Mouse (Mus musculus) left cerebral cortex, adult 2 months (tissue): ENCODE measurements at regions not wholly inside any gene's neighbourhood (a gene's known extent, or its start where the extent isn't known, plus 50 kb on each side); places are given as distances from the start of the nearest gene placed in this dataset.

Experiments used
- DNase-seq, 2 experiments: peaks; one replicate each; pipeline ENCODE4 v3.0.0; 2021 to 2022; ENCODE audit warnings: low spot score in 2 of 2, mixed read lengths in 1 of 2; ENCODE audit errors: extremely low spot score in 1 of 2
- H3K27ac ChIP-seq: fragments of 200-600 bp; 2 replicates; pipeline ENCODE4 v1.8.1; 2022
- H3K4me3 ChIP-seq: fragments of 200-600 bp; 2 replicates; pipeline ENCODE4 v1.8.1; 2022
- CTCF ChIP-seq: fragments of 200-600 bp; IDR thresholded peaks from 2 replicates; pipeline ENCODE4 v1.8.1; 2022; ENCODE audit warnings: antibody characterized with exemption, mild to moderate bottlenecking, moderate library complexity
- intact Hi-C: fragments of 180-260 bp; cut with DNase I; formaldehyde crosslinking; loops from one replicate; pipeline ENCODE4 v1.15.1; 2025

DNA sequence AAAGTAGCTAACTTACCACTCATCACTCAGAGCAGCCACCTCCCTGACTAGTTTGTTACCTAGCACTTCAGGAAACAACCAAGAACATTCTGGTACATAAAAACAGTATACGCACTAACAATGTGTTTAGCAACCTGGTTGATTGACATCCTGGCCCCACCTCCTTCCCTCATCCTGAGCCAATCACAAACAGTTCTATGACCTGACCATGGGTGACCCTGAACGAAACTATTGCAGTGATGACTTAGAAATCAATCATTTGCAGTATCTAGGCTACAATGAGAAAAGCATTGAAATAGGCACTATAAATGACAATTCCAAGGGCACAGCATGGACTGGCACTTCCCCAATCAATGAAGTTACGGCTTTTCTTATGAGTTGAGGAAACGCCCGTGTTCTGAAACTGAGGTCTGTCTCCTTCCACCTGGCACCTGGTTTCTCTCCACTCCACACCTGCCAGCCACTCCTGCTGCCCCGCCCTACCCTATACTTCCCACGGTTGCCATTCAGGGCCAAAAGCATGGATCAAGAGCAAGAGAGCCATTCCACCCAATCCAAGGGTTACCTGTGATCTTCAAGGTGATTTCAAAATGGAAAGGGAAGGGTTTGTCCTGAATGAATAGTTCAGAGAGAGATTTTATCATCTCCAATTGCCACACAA, 162.9 kb upstream of the Lrig3 start:
- TF ChIP-seq CTCF, result no peak
- H3K4me3 ChIP-seq, result no peak overlapping the region
- DNase-seq, result no peak
- intact Hi-C loops, result no loop called here
- H3K27ac ChIP-seq, result no peak overlapping the region

DNA sequence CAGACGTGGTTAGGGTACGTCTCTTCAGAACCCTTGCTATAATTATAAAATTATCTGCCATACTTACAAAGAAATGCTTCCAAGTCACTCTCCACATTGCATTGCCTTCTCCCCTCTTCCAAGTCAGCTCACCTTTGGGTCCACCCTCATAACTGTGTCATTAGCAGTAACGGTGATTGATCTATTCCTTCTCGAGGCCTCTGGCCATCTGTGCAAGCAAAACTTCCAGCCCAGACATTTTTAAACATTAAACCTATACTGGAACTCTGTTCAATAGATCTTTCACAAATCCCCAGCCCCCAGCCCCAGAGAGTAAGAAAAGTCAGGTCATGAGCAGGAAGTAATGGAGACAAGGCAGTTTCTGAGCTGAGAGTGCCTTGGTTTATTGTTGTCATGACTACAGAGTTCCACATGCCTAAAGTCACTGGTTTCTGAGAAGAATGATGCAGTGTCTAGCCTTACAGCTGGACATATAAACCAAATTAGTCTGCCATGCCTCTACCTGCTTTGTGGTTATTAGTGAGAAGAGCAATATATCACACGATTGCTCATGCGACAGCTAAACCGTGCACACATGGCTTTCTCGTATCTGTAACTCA, 156.1 kb upstream of the Lrig3 start:
- no peak overlapping the region for H3K4me3 ChIP-seq
- H3K27ac ChIP-seq, result no peak overlapping the region
- intact Hi-C loops, result no loop called here
- TF ChIP-seq CTCF, result no peak
- DNase-seq, result no peak

DNA sequence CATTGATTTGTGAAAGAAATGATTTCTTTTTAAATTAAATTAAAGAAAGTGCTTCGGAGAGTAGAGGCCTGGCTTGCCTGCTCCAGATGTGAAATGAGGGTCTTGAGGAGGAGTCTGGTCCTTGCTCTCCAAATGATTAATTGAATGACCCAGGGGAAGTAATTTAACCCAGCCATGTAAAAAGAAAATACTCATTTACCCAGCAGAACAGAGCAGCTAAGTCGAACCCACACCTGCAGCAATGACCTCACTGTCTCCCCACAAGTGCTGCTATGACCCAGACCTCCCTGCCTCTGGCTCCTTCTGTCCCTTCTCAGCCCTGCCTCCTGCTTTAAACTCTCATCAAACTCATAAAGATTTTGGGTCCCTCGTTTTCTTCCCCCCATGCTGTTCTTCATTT, 155.4 kb upstream of the Lrig3 start:
- Histone ChIP-seq H3K4me3 (no peak overlapping the region), H3K27ac (no peak overlapping the region)
- intact Hi-C loops, result no loop called here
- no peak for DNase-seq
- no peak for TF ChIP-seq CTCF

GRCm38 (mm10) chr10:125814191-125814887, 151.6 kb upstream of the Lrig3 start:
- TF ChIP-seq CTCF, result no peak
- no peak overlapping the region for H3K27ac ChIP-seq
- no peak overlapping the region for H3K4me3 ChIP-seq
- no peak for DNase-seq
- intact Hi-C loops, result no loop called here

GRCm38 (mm10) chr10:125832134-125832533, 133.8 kb upstream of the Lrig3 start:
- no peak for TF ChIP-seq CTCF
- no peak overlapping the region for H3K27ac ChIP-seq
- no peak overlapping the region for H3K4me3 ChIP-seq
- intact Hi-C loops, result no loop called here
- DNase-seq, result no peak

GRCm38 (mm10) chr10:125832764-125833163, 133.2 kb upstream of the Lrig3 start:
- intact Hi-C loops, result no loop called here

DNA sequence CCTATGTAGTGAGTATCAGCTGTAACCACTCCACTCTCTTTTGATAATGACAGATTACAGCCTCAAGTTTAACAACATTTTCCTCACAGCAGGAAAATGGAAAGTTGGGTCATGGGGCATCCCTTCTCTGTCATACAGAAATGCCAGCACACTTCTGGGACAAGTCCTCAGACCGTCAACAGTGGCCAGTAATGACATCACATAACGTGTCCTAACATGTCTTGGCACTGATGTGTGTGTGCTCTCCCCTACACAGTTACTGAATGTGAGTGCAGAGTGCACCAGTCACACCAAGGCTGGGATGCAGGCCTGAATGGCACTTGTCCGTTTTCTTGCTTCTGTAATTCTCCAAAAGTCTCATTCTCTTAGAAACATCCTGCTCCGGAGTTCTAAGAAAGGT, 132.0 kb upstream of the Lrig3 start:
- H3K4me3 ChIP-seq, result no peak overlapping the region
- no peak overlapping the region for H3K27ac ChIP-seq
- TF ChIP-seq CTCF, result no peak
- DNase-seq, result no peak
- intact Hi-C loops, result no loop called here

More at GRCm38 (mm10) chr10:125832764-125833163, 133.2 kb upstream of the Lrig3 start:
- no peak for DNase-seq
- no peak overlapping the region for H3K4me3 ChIP-seq
- TF ChIP-seq CTCF, result no peak
- no peak overlapping the region for H3K27ac ChIP-seq

- no peak overlapping the region for H3K27ac ChIP-seq
- H3K4me3 ChIP-seq, result no peak overlapping the region
- no peak for TF ChIP-seq CTCF
- no peak for DNase-seq
- intact Hi-C loops, result no loop called here
Observed at GRCm38 (mm10) chr10:125838982-125839381, 127.0 kb upstream of the Lrig3 start.

DNA sequence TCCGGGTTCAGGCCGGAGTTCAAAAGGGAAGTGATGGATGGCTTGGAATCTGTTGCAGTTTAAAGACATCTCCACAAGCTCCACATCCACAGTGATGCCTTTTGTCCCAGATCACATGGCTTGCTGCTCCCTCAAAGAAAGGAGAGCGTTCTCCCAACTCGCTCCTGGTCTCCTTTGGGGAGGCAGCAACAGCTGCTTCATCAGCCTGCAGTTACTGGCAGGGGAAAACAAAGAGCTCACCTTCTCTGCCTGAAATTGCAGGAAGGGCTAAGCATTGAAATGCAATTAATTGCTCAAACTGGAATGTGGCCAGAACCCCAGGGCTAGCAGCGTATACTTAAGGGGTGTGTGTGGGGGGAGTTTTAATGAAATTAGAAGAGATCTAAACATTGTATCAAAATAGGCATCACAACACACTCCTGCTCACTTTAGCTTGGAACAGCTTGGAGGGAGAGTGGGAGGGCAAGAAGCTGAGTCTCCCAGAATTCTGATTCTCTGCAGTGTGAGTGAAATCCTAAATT, 126.3 kb upstream of the Lrig3 start:
- TF ChIP-seq CTCF, result no peak
- peak; percentile 12 to 25 for DNase-seq
- H3K27ac ChIP-seq, result no peak overlapping the region; the same call in 1 of the 2 replicates

GRCm38 (mm10) chr10:125840388-125840787, 125.6 kb upstream of the Lrig3 start:
- Histone ChIP-seq H3K27ac (peak overlapping the region; percentile 37; the same call in 1 of the 2 replicates), H3K4me3 (no peak overlapping the region)
- intact Hi-C loops, result no loop called here
- no peak for TF ChIP-seq CTCF
- no peak for DNase-seq

More for the DNA sequence above, 126.3 kb upstream of the Lrig3 start:
- H3K4me3 ChIP-seq, result no peak overlapping the region
- intact Hi-C loops, result no loop called here

GRCm38 (mm10) chr10:125844336-125844865, 121.6 kb upstream of the Lrig3 start:
- intact Hi-C loops, result no loop called here

GRCm38 (mm10) chr10:125845014-125845514, 120.9 kb upstream of the Lrig3 start:
- no peak overlapping the region for H3K27ac ChIP-seq
- TF ChIP-seq CTCF, result no peak
- no peak overlapping the region for H3K4me3 ChIP-seq
- intact Hi-C loops, result no loop called here
- DNase-seq, result no peak

More at GRCm38 (mm10) chr10:125844336-125844865, 121.6 kb upstream of the Lrig3 start:
- Histone ChIP-seq H3K27ac (no peak overlapping the region), H3K4me3 (no peak overlapping the region)
- no peak for TF ChIP-seq CTCF
- DNase-seq, result no peak
